Mouse (Mus musculus): Measurements from ENCODE around the gene Cnksr3.
A peak's percentile ranks its signal among the peaks of the same experiment; 100 is the strongest.

Gene Cnksr3

DNA sequence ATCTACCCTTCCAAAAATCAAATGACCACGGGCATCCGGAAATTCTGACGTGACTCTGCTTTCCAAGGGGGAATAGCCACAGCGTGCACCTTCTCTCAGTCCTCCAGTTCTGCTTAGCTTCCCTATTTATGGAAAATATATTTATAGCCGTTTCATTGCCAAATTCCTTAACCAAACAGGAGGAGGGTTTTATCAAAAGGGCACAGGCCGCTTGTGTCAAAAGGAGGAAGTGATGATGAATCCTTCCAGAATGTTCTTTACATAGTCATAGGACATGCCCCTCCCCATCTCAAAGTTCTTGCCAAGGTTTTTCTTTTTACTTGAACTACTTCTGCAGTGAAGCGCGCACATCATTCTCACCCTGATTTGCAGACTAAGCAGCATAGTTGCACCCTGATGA lies 69.8 kb downstream of the Cnksr3 start:
- no peak for DNase-seq

DNA sequence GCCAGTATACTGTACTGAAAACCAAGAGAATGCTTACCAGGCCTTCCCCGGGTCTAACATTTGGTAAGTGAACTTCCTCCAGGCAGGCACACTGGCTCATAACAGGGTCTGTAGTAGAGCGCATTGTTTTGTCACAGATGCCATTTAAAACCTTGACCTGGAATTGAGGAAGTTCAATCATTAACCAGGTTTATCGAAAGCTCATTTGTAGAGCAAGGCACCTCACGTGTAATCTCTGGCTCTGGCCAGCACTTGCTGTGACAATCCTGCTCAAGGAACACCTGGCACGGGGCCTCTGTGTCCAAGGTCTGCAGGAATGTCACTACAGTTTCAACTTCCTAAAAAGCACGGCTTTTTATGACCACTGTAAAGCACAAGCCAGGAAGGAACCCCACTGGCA lies 71.8 kb downstream of the Cnksr3 start:
- DNase-seq, result no peak

DNA sequence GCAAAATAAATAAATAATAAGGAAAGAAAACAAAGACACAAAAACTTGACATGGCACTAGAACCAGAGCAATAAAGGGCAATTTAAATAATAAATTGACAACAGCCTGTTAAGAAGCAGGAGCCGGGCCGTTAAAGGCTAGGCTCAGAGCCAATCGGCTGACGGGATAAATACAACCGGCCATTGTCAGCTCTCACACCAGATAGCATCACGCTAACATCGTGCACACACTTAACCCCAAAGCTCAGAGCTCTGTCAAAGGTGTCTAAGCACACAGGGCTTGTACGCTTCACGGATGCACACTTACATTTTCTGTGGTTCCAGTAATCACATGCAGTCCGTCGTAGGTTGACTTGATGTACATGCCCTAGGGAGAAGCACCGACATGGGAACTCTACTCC lies 74.0 kb downstream of the Cnksr3 start:
- no peak for DNase-seq

DNA sequence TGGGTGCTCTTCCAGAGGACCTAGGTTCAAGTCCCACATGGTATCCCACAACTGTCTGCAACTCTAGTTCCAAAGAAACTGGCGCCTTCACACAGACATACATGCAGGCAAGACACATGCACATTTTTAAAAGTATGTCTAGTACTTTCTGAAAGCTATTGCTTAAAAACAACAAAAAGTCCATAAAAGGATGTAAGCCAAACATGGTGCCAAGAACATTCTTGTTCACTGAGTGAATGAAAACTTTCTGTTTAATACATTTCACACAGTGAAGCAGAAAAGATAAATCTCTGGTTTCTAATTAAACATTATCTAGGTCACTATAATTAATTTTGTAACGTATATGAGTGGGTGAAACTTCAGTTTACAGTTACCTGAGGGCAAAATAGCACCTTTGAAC lies 76.3 kb downstream of the Cnksr3 start:
- DNase-seq, result no peak

DNA sequence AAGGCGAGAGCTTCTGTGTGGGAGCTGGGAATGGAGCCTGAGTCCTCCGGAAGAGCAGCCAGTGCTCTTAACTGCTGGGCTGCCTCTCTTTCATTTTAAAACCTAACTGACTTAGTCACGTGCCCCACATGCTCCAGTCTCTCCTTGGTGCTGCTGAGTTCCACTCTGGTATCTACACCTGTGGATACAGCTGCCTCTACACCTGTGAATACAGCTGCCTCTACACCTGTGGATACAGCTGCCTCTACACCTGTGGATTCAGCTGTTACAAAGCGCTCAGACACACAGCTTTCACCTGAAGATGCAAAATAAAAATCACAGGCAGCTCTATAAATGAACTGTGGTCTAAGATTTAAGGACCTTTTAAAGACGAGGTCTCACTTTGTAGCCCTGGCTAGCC lies 79.0 kb downstream of the Cnksr3 start:
- no peak for DNase-seq

DNA sequence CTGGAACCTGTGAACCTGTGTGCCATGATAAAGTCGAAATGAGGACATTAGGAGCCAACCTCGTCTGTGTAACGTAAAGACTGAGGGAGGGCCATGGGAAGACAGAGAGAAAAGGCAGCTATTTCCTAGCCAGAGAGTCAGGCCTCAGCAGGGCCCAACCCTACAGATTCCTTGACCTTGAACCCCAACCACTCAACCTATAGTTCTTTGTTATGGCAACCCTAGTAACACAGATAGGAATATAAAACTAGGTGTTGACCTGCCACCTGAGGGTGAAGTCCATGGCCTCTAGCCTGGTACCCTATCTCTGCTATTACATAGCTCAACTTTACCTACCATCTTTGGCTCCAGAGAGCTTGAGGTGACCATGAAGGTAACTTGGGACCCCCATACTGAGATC lies 80.6 kb downstream of the Cnksr3 start:
- DNase-seq, result no peak

DNA sequence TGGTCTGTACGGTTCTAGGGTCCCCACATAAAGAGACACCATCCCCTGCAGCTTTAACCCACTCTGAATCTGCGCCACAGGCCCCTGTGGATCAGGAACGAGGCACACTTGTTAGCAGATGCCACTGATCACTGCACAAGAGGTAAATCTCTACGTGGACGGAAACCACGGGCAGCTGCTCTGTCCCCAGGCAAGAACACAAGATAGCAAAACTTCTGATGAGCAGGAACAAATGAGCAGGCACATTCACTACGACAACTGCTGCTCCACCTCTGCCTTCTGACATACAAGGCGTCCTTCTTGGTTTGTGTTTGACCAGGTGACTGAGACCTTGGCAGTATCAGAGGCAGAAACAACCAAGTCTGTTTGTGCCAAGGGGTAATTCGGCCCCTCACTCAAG lies 84.2 kb downstream of the Cnksr3 start:
- no peak for DNase-seq

DNA sequence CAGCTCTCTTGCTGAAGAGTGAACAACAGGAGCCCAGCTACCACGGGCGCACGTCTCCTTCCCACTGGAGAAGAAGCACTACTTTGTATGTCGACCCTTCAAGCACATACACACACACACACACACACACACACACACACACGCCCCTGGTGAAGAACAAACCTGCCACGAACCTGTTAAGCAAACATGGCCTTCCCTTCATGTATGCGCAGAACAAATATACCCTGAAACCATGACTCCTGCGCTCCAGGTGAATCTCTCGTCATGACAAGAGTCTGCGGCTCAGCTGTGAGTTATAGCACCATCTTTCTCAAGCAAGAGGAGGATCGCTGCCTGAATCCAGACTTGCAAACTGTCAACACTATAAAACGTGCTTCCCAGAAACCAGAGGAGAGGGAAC lies 85.2 kb downstream of the Cnksr3 start:
- no peak for DNase-seq

DNA sequence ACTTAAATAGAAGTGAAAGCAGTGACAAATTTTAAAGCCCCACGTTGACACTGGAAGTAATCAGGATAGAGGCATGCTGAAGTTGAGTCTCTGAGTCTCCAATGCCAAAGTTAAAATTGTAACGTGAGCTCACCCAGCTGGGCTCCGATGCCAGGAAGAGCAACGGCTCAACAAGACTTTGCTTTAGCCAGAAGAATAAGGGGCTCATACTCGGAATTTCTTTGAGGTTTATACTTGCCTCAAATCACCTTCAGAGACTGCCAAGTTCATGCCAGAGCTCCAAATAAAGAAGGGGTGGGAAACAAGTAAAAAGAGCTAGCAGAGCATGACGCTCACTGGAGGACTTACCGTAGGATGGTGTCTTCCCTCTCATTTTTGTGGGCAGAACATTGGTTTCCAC lies 85.8 kb downstream of the Cnksr3 start:
- DNase-seq, result no peak

DNA sequence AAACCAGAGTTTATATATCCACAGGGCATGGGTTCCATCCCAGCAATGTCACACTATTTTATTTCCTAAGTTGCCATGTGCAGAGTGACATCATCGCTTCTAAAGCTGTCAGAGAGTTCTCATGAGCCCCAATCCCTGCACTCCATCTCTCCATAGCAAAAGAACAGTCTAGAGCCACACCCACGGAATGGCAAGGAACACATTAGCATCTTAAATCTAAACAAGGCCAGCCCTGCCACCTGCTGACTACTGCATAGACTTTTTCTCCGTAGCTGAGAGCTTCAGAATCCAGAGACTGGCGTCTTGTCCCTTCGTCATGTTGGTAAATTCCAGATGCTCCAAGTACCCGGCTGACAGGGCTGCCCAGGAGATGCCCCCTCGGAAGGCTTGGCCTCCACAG lies 87.0 kb downstream of the Cnksr3 start:
- no peak for DNase-seq

DNA sequence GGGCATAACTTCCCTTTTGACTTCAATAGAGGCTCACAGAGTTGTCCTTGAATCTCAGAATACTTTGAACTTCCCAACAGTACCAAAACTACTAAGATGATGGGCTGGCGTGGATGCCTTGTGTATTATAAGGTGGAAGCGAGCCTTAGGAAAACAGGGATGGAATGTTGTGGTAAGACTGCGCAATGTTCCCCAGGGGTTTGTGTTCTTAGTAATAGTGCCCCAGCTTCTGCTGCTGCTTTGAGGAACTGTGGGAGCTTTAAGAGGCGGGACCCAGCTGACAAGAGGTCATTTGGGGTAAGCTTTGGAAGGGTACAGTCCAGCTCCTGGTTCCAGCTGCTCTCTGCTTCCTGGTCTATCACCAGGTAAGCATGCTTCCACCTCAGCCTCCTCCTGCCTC lies 89.7 kb downstream of the Cnksr3 start:
- DNase-seq, result no peak

DNA sequence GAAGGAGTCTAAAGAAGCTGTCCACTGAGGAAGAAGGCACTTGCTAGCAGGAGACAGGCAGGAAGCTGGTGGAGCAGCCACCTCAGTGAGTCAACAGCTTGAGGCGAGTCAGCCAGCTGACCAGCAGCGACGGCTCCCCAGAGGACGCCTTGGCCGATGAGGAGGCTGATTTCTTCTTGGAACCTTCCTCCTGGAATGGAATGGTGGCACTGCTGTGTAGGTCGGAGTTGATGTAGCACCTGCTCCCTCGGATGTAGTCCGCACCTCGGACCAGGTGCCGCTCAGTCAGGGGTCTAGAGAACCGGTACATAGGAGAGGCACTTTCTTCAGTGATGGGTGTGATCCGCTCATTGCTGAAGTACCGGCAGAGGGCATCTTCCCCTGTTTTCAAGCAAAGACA lies 91.8 kb downstream of the Cnksr3 start:
- DNase-seq, result peak; percentile 82

DNA sequence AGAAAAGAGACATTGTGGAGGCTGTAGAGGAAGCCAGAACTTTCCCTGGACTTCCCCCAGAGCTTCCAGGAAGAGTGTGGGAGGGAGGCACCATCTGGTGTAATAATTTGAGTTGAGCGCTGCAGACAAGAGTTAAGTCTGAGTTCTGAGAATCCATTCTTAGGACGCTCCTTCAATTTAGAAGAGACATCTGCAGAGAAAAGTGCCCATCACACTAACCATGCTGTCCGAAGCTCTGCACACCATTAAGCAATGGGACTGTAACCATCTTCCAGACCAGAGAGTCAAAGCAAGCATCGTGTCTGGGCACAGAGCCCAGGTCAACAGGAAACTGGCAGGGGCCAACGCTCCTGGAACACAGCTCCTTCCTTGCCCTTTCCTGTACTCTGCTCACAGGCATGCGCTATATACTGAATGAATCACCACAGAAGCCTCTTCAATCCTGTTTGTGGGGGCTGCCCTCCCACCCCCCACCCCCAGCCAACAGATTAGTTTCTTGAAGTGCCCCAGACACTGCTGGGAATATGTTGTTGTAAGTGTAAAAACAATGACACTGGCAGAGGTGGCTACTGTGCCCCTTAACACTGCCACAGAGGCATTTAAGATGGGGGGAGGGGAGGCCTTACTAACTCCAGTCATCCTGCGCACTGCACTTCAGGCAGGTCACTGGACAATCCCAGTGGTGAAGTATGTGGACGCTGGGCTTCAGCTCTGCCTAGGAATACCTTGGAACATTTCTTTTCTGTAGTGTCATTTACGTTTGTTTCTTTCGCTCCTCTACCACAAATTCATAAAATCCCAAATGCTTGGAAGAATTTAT lies 93.6 kb downstream of the Cnksr3 start:
- peak; percentile 95 for DNase-seq

DNA sequence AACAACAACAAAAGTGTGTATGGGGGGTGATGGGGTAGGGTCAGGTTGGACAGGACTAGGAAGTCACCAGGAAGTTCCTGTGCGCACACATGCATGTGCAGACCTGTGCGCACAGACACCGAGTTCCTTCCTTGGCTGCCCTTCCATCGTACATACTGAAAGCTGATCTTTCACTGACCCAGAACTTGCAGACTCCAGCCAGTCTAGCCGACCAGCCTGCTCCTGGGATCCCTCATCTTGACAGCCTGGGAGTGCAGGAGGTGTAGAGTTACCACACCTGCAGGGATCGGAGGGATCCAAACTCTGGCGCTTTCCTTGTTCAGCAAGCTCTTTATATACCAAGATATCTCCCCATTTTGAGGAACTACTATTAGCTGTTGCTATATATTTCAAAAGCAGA lies 94.3 kb downstream of the Cnksr3 start:
- DNase-seq, result peak; percentile 57

DNA sequence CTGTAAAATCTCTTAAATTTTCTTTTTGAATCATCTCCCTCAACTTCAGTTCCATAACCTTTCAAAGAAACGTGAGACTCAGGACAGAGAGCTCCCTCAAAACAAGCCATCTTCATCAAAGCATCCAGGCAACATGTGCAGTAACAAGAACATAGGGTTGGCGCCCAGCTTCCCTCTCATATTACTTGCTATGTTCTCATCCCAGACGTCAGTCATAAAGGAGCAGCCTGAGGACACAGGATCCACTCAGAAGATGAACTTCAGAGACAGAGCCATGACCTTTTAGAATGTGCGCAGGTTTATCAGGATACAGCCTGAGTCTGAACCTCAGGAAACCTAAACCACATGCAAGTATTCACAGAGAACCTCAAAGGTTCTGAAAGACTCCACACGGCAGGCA lies 97.2 kb downstream of the Cnksr3 start:
- DNase-seq, result peak; percentile 5

DNA sequence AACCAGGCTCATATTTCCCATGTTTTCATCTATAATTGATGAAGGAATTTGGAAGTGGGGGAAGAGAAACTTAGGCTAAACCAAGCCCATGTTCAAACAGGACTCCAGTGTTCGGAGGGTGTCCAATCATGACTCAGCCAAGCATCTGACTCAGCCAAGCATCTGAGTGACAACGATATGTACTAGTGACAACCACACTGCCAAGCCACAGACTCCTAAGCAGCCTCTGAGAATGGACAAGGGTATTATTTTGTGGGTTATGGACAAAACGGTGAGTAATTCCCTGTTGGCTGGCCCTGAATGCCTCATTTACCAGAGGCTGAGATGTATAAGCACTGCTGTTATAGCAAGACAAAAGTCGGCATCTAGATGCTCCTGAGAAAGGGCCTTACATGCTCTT lies 98.3 kb downstream of the Cnksr3 start:
- peak; percentile 11 for DNase-seq

DNA sequence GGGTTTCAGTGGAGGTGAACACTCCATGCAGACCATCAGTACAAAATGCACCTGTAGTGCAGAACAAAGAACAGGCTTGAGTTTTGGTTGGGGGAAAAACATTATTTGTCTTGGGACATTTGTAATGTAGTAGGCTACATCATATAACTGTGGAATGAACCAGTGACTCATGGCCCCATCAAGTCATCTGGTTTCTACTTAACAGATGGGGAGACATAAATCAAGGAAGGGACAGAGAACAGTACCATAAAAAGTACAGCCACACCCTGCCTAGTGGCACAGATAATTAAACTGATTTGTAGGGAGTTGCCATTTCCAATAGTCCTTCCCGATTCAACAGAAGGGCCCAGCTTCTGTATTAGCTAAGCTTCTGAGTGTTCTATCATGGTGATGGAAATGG lies 98.9 kb downstream of the Cnksr3 start:
- peak; percentile 1 for DNase-seq

DNA sequence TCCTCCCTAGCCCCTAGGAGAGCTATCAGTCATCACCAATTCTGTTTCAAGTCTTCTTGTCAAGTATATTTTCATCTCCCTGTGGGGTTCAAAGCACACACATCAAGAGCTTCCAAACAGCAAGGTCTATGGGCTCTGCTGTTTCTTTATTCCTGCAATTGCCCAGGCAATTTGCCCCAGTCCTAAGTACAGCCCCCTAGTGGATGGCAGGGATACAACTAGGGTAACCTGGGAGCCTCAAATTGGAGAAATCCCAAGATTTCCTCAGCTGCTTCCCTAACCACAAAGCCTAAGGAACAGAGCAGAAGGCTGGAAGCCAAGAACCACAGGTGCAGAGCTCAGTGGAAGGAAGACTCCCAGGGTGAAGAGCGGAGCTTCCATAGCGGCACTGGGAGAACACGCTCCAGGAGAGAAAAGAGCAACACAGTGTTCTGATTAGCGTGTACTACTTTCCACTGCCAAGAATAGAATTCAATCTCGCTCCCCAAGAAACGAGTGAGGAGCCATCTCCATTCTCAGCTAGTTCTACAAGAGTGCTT lies 100.5 kb downstream of the Cnksr3 start:
- peak; percentile 95 for DNase-seq

DNA sequence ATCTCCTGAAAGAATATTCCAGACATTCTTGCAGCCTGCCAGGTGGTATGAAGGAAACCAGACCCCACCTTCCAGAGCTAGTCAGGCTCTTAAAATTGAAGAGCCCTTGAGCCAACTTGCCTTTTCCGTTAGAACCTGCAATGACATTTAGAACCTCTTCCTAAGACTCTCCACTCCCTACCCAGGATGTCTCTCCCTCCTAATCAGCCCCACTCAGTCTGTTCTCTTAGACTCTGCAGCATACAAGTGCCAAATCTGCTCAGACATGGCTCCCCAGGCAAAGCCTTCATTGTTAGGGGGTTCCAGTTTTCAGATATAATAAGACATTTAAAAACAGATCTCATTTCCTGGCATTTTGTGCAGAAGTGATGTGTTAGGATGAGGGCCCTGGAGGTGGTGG lies 108.2 kb downstream of the Cnksr3 start:
- peak; percentile 2 for DNase-seq

DNA sequence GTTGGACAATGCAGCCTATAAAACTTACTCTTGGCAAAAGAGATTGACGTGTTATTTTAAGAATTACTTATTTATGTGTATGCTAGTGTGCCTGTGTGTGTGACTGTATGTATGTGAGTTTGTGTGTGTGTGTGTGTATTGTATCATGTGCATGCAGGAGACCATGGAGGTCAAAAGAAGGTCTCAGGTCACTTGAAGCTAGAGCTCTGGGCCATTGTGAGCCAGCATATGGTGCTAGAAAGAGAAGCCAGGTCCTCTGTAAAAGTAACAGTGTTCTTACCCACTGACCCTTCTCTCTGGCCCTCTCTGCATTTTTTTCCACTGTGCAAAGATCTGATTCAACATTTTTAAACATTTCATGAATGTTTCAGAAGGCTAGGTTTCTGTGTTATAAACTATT lies 134.1 kb downstream of the Cnksr3 start:
- DNase-seq, result peak; percentile 45

DNA sequence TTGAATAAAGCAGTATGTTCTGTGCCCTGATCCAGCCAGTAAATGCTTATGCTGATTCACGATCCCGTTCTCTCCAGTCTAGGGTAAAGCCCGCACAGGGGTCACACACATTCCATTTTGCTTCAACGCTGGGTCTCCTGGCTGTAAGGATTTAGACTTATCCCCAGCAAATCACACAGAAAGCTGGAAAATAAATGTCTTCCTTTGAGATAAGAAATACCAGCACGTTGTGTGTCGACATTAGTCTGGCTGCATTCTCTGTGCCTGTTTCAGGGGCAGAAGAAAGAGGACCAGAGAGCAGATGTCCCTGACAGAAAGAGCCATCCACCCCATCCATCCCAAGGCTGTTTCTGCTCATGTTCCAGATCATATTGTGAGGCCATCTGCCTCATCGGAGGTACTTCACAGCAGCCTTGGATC lies 134.6 kb downstream of the Cnksr3 start:
- DNase-seq, result peak; percentile 93

DNA sequence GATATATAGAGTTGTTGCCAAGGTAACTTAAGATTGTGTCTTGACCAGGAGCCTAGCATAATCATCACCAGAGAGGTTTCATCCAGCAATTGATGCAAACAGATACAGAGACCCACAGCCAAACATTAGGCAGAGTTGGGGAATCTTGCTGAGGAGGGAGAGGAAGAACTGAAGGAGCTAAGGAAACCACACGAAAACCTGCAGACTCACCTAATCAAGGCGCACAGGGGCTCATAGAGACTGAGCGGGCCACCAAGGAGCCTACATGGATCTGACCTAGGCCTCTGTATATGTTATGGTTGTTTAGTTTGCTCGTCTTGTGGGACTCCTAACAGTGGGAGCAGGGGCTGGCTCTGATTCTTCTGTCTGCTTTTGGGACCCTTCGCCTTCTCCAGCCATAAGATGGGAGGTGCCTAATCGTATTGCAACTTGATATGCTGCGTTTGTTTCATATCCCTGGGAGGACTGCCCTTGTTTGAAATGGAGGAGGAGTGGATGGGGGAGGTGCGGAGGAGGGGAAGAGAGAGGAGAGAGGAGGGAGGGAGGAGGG lies 135.3 kb downstream of the Cnksr3 start:
- DNase-seq, result peak; percentile 83

DNA sequence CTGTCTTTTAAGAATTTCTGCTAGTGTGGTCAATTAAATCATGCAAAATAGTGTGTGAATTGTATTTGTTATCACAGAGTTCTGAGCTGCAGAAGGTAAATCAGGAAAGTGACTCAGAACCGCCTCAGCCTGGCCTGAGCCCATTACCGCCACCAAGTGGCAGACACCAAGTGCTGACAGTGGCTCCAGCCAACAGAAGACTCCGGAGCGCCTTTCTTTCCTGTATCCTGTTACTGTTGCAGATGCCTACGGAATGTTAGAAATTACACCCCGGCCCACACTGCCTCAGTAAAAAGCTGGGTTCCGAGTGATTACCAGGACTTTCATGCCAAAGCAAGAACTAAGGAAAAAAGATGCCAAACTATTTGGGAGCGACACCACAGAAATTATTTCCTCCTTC lies 135.8 kb downstream of the Cnksr3 start:
- DNase-seq, result peak; percentile 90

DNA sequence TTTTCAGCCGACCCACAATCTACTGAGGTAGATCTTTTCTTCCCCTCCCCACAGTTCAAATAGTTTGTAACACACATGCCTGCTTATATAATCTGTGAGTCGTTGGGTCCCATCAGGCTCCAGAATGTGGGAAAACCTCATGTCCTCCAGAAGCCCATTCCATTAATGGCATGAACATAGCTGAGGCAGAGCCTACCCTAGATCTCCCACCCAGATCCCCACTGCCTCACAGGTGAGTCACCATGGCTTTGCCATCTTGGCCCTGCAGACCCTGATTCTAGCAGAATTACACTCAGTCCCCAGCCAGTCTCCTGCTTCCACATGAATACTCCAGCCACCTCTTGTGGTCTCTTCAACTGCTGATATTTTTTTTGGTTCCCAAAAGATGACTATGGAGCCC lies 136.4 kb downstream of the Cnksr3 start:
- peak; percentile 60 for DNase-seq

DNA sequence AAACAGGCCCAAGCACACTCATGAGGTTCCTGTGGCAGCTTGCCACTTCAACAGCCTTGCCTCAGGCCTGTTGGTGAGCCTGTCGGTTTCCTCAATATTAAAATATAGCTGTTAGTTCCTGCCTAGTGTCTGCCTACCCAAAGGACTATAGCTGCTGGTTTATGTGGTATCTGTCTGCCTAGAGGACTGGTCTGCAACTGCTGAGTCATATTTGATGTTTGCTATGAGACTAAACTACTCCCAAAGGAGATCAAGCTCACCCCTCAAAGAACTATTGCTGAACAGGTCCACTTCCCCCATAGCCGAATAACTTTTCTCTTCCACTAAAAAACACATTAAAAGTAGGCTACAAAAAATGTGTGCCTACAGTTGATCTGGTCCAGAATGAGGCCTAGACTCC lies 137.8 kb downstream of the Cnksr3 start:
- DNase-seq, result peak; percentile 32

All from cerebellum, adult 11-12 months (tissue).